Mouse (Mus musculus): Measurements from ENCODE around the gene Ndufb10.

DNA sequence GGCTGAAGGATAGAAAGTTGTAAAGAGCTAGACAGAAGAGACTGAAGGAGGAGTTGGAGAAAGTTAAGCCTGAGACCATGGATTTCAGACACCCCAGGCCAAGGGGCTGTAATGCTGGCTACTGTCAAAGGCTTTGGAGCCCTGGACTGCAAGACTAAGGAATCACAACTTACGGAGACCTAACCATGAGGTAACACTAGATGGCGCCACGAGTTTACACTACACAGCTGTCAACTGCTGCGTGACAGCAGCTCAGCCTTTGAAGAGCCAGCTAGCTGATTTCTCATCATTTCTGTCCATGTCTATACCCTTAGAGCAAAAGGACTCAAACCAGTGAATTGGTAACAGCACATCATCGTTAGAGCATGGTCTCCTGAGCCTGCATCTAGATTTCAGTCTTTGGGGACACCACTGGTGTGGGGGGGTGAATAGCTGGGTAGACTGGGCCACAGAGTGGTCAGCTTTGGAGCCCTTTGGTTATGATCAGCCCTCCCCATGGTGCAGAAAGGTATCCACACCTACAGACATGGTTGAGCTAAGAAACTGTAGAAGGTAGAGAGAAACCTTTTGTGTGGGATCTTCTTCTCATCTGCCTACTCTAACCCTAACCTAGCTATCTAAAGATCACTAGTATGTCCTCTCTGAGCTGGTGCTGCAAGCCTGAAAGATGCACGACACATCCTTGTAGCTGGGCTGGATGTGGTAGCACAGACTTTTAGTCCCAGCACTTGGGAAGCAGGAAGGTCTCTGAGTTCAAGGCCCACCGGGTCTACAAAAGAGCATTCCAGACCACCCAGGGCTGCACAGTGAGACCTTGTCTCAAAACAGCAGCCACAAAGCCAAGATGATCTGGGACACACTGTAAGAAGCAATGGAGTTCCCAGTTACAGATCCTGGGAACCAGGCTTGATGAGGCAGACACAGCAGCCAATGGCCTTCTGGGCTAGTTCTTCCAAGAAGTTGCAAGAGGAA, 21.5 kb upstream of the Ndufb10 start:
- TF ChIP-seq EP300 (IDR thresholded peaks at IDR 0.05; ENCODE audit: low read depth) (no peak), CTCF (IDR thresholded peaks at IDR 0.05; ENCODE audit: low read depth) (peak; percentile 93)
